Mouse (Mus musculus) urinary bladder, postnatal 14 days (tissue): ENCODE results near the gene Mcl1.
"Not testable (repeated sequence)": the region's sequence is repeated elsewhere in the genome, so short reads cannot be mapped to it uniquely, and the experiment has no call there.

ENCODE experiments used
- DNase-seq: peaks from one replicate; pipeline ENCODE4 v3.0.0; 2021; ENCODE audit warnings: low spot score

Mcl1 gene

DNA sequence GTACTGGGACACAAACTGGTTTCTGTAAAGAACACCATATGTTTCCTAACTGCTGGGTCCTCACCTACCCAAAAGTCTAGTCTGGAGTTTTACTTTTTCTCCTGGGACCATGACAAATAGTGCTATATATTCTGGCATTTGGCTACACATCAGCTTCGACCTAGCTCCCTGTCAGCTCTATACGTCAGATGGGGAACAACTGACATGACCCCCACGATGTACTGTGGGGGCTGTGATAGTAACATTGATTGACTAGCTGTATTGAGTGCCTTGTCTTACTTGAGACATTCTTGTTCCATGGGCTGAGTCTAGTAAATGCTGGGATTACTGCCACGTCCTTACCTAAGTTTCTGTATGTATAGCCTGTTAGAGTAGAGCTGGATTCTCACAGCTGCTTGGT lies 8.9 kb downstream of the Mcl1 start:
- no peak for DNase-seq

DNA sequence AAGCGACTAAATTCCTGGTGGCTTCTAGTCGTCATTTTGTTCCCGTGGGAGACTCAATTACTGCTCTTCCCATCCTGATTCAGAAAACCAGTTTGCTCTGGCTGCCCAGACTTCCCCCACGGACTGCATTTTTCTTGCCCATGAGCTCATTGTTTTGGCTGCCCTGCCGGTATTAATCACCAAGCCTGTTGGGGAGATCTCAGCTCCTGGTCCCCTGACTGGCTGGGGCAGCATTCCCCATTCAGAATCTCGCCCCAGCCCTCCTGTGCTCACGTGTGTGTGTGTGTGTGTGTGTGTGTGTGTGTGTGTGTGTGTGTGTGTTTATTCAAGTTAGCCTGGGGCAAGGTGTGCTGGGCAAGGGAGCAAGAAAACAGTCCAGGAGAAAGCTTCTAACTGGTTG lies 9.4 kb downstream of the Mcl1 start:
- peak; percentile 84 for DNase-seq

DNA sequence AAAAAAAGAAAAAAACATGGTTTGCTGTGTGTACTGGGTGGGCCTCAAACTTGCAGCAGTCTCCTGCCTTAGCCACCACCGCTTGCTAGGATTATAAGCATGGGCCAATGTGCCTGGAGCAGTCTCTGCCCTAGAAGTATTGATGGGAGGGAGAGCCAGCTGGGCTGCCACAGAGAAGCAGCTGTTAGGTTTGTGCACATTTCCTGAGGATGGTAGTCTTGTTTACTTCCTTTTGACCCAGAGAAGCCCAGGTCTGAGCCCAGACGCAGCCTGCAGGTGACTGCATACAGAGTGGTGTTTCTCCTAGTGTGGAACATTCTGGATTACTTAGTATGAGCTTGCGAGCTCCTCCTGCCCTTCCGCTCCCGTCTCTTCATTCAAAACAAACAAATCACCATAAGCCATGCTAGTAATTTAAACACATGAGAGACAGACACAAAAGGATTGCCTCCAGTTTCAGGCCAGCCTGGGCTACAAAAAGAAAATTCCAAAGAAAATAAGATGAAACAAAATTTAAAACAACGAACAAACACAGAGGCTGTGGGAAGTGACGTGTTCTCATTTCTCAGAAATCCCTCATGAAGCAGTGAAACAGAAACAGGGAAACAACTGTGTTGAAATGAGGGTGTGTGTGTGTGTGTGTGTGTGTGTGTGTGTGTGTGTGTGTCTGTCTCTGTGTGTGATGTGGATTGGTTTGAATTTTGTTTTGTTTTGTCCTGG lies 10.2 kb downstream of the Mcl1 start:
- no peak for DNase-seq

DNA sequence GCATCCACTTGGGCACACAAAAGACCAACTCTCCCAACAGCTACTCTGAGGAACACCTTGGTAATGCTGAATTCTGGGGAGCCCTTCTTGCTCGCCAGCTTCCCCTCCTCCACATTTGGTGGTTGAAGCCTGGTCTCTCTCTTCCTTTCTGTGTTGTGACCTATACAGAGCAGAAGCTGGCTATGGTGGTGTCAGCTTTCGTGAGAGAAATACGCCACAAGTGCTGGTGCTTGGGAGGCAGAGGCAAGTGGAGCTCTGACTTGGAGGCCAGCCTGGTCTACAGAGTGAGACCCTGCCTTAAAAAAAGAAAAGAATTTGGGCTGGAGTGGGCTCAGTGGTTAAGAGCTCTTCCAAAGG lies 10.7 kb downstream of the Mcl1 start:
- no peak for DNase-seq

DNA sequence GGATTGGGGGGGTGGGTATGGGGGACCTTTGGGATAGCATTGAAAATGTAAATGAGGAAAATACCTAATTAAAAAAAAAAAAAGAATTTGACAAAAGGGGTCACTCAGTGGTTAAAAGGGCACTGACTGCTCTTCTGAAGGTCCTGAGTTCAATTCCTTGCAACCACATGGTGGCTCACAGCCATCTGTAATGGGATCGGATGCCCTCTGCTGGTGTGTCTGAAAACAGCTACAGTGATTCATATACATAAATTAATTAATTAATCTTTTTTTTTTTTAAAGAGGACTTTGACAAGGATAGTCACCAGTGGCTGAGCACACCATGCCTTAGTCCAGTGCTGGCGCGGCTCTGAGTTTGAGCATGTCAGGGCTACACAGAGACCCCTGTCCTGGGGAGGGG lies 11.8 kb downstream of the Mcl1 start:
- not testable (repeated sequence) for DNase-seq

DNA sequence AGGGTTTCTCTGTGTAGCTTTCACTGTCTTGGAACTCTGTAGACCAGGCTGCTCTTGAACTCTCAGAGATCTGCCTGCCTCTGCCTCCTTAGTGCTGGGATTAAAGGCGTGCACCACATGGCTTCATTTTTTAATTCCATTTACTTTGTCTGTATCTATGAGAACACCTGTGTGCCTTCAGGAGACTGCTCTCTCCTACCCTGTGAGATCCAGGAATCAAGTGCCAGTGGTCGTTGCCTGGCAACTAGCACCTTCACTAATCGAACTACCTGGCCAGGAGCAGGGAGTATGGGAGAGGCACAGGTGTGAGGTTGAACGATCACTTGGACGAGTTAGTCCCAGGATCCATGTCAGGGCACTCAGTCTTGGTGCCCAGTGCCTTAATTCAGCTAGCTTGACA lies 12.6 kb downstream of the Mcl1 start:
- no peak for DNase-seq

DNA sequence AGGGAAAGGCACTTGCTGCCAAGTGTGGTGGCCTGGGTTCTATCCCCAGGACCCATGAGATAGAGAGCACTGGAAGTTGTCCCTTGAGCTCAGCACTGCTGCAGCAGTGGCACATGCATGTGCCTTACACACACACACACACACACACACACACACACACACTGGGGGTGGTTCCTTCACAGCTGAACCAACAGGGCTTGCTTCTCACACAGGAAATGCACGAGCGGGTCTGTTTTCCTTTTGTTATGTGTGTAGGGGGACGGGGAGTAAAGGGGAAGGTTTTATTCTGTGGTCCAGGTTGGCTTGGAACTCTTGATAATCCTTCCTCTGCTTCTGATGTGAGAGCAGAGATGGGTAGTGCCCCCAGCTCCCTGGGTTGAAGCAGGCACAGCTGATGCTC lies 13.9 kb downstream of the Mcl1 start:
- no peak for DNase-seq

DNA sequence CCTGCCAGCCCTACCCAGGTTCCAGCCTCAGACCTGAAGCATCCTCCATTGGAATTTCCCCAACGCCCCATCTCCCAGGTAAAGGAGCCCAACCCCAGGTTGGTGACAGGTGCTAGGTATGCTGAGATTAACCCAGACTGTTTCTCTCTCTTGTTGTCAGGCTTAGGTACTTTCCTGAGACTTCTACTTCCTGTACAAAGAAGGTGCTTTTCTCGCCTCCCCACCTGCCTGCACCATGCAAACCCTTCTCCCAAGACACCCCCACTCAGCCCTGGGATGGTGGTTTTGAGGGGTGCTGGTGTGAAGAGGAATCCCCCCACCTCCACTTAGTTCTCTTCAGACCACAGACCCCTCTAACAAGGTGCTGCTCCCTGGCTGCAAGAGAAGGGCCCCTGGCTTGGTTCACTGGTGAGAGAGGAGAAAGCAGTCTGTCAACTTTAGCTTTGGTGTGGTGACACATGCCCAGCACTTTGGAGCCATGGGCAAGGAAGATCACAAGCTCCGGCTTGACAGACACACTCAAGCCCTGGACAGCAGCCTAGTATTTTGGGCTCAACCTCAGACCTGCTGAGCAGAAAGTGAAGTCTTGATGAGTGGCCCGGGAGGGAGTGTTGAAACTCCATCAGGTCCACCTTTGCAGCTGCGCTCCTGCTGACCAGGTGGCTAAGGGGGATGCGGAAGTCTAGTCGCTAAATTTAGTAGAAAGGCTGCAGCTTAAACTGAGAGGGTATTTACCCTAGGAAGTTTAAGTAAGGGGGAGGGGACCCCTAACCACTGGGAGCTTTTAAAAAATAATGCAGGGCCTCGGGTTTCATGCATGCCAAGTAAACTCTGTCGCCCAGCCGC lies 14.5 kb downstream of the Mcl1 start:
- DNase-seq, result no peak

- DNase-seq, result no peak
Observed at GRCm38 (mm10) chr3:95673707-95674211, 15.2 kb downstream of the Mcl1 start.

DNA sequence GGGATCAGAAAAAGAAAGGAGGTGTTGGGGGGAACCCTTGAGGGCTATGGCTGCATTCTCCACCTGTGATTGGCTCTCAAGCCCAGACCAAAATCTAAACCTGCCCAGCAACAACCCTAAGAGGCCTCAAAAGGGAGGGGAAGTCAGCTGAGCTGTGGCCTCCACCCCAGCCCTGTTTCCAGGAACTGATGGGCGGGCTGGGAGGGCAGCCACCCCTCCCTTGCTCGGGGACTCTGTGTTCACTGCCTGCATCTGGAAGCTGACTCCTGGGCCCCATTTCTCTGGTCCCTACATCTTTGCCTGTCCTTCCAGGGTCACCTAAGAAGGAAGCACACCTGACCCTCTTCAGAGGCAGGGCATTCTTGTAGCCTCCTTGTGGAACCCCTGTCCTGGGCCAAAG lies 15.6 kb downstream of the Mcl1 start:
- peak; percentile 81 for DNase-seq

DNA sequence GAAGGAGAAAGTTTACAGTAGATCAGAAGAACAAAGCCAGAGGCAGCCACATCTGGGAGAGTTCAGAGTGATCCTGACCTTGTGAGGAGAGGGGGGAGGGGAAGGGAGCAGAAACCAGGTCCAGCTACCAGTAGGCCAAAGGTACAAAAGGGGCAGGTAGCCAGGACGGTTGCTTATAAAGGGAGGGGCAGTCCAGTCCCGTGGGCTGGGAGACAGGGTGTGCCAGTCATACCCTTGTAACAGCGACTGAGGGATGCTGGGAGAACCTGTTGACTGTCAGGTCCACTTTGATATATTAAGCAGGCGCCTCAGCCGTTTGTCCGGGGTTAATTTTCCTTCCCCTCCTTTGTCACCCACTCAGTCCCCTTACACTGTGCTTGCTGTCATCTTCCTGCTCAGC lies 16.2 kb downstream of the Mcl1 start:
- peak; percentile 69 for DNase-seq

DNA sequence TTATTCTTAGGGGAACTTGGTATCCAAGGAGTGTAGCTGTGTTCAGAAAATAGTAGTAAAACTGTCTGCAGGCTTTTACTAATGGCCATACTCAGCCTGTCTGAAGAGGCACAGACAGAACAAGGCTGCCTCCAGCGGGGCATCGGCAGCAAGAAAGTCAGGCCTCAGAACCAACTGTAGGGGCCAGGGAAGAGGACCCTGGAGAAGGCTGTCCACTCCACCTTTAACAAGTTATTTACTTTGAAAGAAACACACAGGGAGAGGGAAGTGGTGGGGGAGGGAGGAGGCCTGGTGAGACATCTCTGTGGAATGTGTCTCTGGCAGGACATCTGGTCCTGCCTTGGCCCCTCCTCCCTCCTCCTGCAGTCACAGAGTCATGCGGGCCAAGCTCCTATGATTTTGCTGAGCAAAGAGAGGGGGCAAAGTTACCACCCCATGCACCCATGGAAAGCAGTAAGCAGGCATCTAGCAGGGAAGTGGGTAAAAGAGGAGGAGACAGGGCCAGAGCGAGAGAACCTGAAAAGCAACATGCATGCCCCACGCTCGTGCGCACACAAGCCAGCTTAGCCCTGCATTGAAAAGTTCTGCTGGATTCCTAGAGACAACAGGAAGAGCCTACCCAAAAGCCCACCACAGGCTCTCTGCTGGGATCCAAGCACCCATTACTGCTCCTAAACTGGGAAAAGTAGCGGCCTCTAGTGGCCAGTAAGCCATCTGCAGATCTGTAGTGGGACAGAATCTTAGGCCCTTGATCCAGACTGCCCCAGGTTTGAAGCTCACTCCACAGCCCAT lies 16.9 kb downstream of the Mcl1 start:
- peak; percentile 88 for DNase-seq

DNA sequence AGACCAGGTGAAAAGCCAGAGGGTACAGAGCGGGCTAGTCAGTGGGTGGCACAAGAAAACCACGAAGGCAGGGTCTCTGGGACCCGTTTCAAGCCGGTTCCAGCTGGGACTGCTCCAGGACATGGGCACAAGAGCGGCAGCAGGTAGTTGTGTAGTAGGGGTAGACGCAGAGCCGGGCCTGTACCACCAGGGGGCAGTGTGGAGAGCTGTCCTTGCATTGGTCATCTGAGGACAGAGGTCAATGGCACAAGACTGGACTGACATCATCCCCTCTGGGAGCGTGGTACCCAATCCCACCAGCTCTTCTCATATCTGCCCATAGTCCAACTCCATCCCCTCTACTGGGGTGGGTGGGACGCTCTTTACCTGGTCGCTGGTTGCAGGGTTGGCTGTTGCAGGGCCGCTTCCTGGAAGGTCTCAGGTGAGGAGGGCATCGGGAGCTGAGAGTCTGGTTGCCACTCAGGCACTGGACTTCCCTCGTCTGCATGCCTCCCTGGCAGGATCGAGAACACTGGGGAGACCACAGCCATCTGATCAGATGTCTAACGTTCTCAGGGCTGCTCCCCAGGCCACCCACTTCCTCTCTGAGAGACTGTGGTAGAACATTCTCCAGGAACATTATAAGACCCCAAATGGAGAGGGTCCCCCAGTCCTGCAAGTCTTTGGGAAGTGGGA lies 18.3 kb downstream of the Mcl1 start:
- DNase-seq, result peak; percentile 84

- DNase-seq, result no peak
Observed at GRCm38 (mm10) chr3:95677420-95678090, 19.0 kb downstream of the Mcl1 start.

DNA sequence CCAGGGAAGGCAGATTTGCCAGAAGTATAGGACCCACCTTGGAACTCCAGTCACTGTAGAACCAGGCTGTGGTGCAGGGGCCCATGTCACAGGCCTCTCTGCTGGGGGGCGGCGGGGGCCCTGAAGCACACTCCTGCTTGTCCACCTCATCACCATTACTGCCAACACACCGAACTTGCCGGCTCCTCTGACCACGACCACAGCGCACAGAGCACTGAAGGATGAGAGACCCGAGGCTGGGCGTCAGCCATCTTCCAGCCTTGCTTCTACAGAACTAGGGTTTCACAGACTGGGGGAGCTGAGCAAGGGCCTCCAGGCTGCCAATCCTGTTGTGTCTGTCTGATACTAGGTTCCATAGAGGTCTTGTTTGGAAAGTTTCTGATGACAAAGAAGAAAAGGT lies 21.0 kb downstream of the Mcl1 start:
- no peak for DNase-seq

- DNase-seq, result no peak
Observed at GRCm38 (mm10) chr3:95680673-95681072, 22.1 kb downstream of the Mcl1 start.

GRCm38 (mm10) chr3:95681365-95681764 lies 22.8 kb downstream of the Mcl1 start:
- DNase-seq, result no peak

GRCm38 (mm10) chr3:95682878-95683277 lies 24.3 kb downstream of the Mcl1 start:
- no peak for DNase-seq

GRCm38 (mm10) chr3:95684846-95685245 lies 26.3 kb downstream of the Mcl1 start:
- no peak for DNase-seq

GRCm38 (mm10) chr3:95685301-95685700 lies 26.7 kb downstream of the Mcl1 start:
- DNase-seq, result no peak

DNA sequence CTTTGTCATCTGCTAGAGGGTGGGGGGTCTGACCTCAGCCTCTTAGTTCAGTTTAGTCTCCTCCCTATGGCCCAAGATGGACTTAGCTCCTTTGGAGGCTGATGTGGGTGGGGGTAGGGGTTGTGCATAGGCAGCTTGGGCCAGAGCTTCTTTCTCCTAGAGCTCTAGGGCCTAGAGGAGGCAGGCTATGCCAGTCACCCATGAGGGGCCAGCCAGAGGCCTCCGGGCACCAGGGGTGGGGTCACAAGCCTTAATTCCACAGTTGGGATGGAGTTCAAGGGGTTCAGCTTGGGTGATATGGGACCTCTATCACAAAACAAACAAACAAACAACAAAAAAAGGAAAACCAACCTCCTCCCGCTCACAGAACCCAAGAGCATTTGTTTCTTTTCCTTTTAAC lies 27.1 kb downstream of the Mcl1 start:
- no peak for DNase-seq
